Mouse (Mus musculus) small intestine, adult 2 months (tissue): ENCODE data around the gene Krtap13. TPM values are rescaled to one million over a fixed set of nuclear protein-coding genes. Genes with fewer than 3 reads are reported as not detected.

ENCODE experiments used
- H3K27ac ChIP-seq: fragments of 200-500 bp; 2 replicates; pipeline ENCODE4 v1.5.1; 2012; ENCODE audit warnings: low read depth, low read length, control low read depth, inconsistent platforms; ENCODE audit not compliant: insufficient read depth
- H3K27me3 ChIP-seq: fragments of 200-500 bp; 2 replicates; pipeline ENCODE4 v1.6.1; 2012; ENCODE audit warnings: mild to moderate bottlenecking, moderate library complexity, low read length, inconsistent platforms; ENCODE audit not compliant: control insufficient read depth, insufficient read depth
- H3K36me3 ChIP-seq: fragments of 200-500 bp; 2 replicates; pipeline ENCODE4 v1.6.1; 2012; ENCODE audit warnings: mild to moderate bottlenecking, low read length, control low read depth, inconsistent platforms; ENCODE audit not compliant: control insufficient read depth, insufficient read depth
- H3K4me1 ChIP-seq: fragments of 200-500 bp; 2 replicates; pipeline ENCODE4 v1.6.1; 2012; ENCODE audit warnings: low read length, inconsistent platforms, mixed read lengths; ENCODE audit not compliant: control insufficient read depth, insufficient read depth, insufficient read length
- H3K4me3 ChIP-seq: fragments of 200-500 bp; 2 replicates; pipeline ENCODE4 v1.5.1; 2012; ENCODE audit warnings: low read depth, mild to moderate bottlenecking, control low read depth, inconsistent platforms, low read length, moderate library complexity
- CTCF ChIP-seq: fragments of 200-500 bp; IDR thresholded peaks from 2 replicates; pipeline ENCODE4 v1.5.1; 2012; ENCODE audit warnings: low read depth, mild to moderate bottlenecking, control low read depth, inconsistent platforms, low read length, moderate library complexity, mixed read lengths; ENCODE audit not compliant: insufficient replicate concordance, insufficient read length; ENCODE audit errors: extremely low read depth
- POLR2A ChIP-seq: fragments of 200-500 bp; IDR thresholded peaks from 2 replicates; pipeline ENCODE4 v1.6.1; 2012; ENCODE audit warnings: low read depth, mild to moderate bottlenecking, control low read depth, inconsistent platforms, low read length, moderate library complexity
- WGBS: fragments of 180-500 bp; shearing (Covaris S2); methylation state at CpG from one replicate; pipeline ENCODE4 v1.1.7; 2018; 5-methylcytosine and 5-hydroxymethylcytosine counted together
- polyA plus RNA-seq: library from polyadenylated mRNA; depleted of rRNA; stranded (reverse); fragments of >200 nt; gene quantifications from 2 replicates; pipeline ENCODE4 v1.2.3, GENCODE M21; 2012; rRNA removed

Gene Krtap13
- polyA plus RNA-seq, 1 experiment: not detected

GRCm38 (mm10) chr16:88728812-88729275 lies 22.6 kb downstream of the Krtap13 start, which contains the start of gene Krtap13-1:
Krtap13-1 (plus strand) TSS chr16:88728862.
- no peak within 1 kb of the TSS for H3K27ac ChIP-seq
- TF ChIP-seq POLR2A (no peak), CTCF (no peak)
- WGBS: 80% methylated on average over 4 of the region's 4 CpGs
- H3K4me3 ChIP-seq: no peak within 1 kb of the TSS
- no peaks in the 10 kb centered on the region for H3K36me3 ChIP-seq
- no peaks in the 10 kb centered on the region for H3K27me3 ChIP-seq
- no peaks in the 10 kb centered on the region for H3K4me1 ChIP-seq

- WGBS: 36% methylated on average over 1 of the region's 1 CpGs
- H3K4me1 ChIP-seq: no peaks in the 10 kb centered on the region
Observed at GRCm38 (mm10) chr16:88720031-88720430, 31.4 kb downstream of the Krtap13 start.

GRCm38 (mm10) chr16:88716549-88716948 lies 34.9 kb downstream of the Krtap13 start:
- no peaks in the 10 kb centered on the region for H3K4me1 ChIP-seq
- no peaks in the 10 kb centered on the region for H3K36me3 ChIP-seq
- H3K27ac ChIP-seq: no peak overlapping the region
- no peaks in the 10 kb centered on the region for H3K27me3 ChIP-seq
- TF ChIP-seq POLR2A (no peak), CTCF (no peak)
- no peak overlapping the region for H3K4me3 ChIP-seq

More at GRCm38 (mm10) chr16:88720031-88720430, 31.4 kb downstream of the Krtap13 start:
- H3K36me3 ChIP-seq: no peaks in the 10 kb centered on the region
- H3K4me3 ChIP-seq: no peak overlapping the region
- no peak overlapping the region for H3K27ac ChIP-seq
- no peaks in the 10 kb centered on the region for H3K27me3 ChIP-seq
- no peak for TF ChIP-seq CTCF
- TF ChIP-seq POLR2A: no peak

GRCm38 (mm10) chr16:88711245-88711644 lies 40.2 kb downstream of the Krtap13 start:
- Histone ChIP-seq H3K36me3 (no peaks in the 10 kb centered on the region), H3K27ac (0 out of 2 replicates have a peak overlapping the region, but pooled peaks have one; percentile 12), H3K4me3 (no peak overlapping the region), H3K27me3 (no peaks in the 10 kb centered on the region), H3K4me1 (peaks cover 7% of the 10 kb centered on the region; the same call in 1 of the 2 replicates)
- 53% methylated on average over 6 of the region's 6 CpGs for WGBS
- no peak for TF ChIP-seq POLR2A
- peak; percentile 28; the same call in 1 of the 2 replicates for TF ChIP-seq CTCF

GRCm38 (mm10) chr16:88710757-88711156 lies 40.7 kb downstream of the Krtap13 start:
- TF ChIP-seq POLR2A (no peak), CTCF (no peak)

GRCm38 (mm10) chr16:88707496-88708012 lies 43.9 kb downstream of the Krtap13 start, which contains the start of gene 2310061N02Rik:
2310061N02Rik (minus strand) TSS chr16:88707962.
- 84% methylated on average over 10 of the region's 10 CpGs for WGBS
- peaks cover 7% of the 10 kb centered on the region; the same call in 1 of the 2 replicates for H3K4me1 ChIP-seq
- H3K27me3 ChIP-seq: no peaks in the 10 kb centered on the region
- no peak within 1 kb of the TSS for H3K4me3 ChIP-seq
- H3K36me3 ChIP-seq: no peaks in the 10 kb centered on the region
- no peak for TF ChIP-seq POLR2A
- no peak for TF ChIP-seq CTCF
- H3K27ac ChIP-seq: no peak within 1 kb of the TSS

More at GRCm38 (mm10) chr16:88710757-88711156, 40.7 kb downstream of the Krtap13 start:
- WGBS: 14% methylated on average over 4 of the region's 4 CpGs
- H3K27ac ChIP-seq: peak overlapping the region; percentile 12; the same call in 1 of the 2 replicates
- no peaks in the 10 kb centered on the region for H3K36me3 ChIP-seq
- H3K4me3 ChIP-seq: no peak overlapping the region
- H3K27me3 ChIP-seq: no peaks in the 10 kb centered on the region
- H3K4me1 ChIP-seq: peaks cover 7% of the 10 kb centered on the region; the same call in 1 of the 2 replicates

- Histone ChIP-seq H3K27ac (no peak overlapping the region), H3K4me1 (0 out of 2 replicates have a peak, but pooled peaks cover 2% of the 10 kb centered on the region), H3K4me3 (no peak overlapping the region), H3K36me3 (no peaks in the 10 kb centered on the region), H3K27me3 (no peaks in the 10 kb centered on the region)
- WGBS: 18% methylated on average over 4 of the region's 4 CpGs
- no peak for TF ChIP-seq CTCF
- TF ChIP-seq POLR2A: no peak
Observed at GRCm38 (mm10) chr16:88701072-88701864, 50.2 kb downstream of the Krtap13 start.

Other genes starting within 250 kb of the Krtap13 start
- gene Cldn17, start 244.7 kb downstream of the Krtap13 start, polyA plus RNA-seq: not detected in 2 replicates
- gene Cldn8, start 188.5 kb downstream of the Krtap13 start, polyA plus RNA-seq: 0.39 and 0.55 TPM in 2 replicates
- not detected in 2 replicates for gene Krtap24-1, start 139.4 kb downstream of the Krtap13 start, polyA plus RNA-seq
- not detected in 2 replicates for gene 2310079G19Rik, start 124.0 kb downstream of the Krtap13 start, polyA plus RNA-seq
- gene Krtap26-1, start 103.8 kb downstream of the Krtap13 start, polyA plus RNA-seq: not detected in 2 replicates
- gene Krtap27-1, start 80.0 kb downstream of the Krtap13 start, polyA plus RNA-seq: not detected in 2 replicates
- gene 2310061N02Rik, start 43.7 kb downstream of the Krtap13 start, polyA plus RNA-seq: not detected in 2 replicates
- not detected in 2 replicates for gene Krtap13-1, start 22.8 kb downstream of the Krtap13 start, polyA plus RNA-seq
- gene 2310034C09Rik, start 7.2 kb upstream of the Krtap13 start, polyA plus RNA-seq: not detected in 2 replicates
- not detected in 2 replicates for gene 2310057N15Rik, start 22.6 kb upstream of the Krtap13 start, polyA plus RNA-seq
- not detected in 2 replicates for gene Gm5965, start 26.3 kb upstream of the Krtap13 start, polyA plus RNA-seq
- gene Gm20741, start 60.6 kb upstream of the Krtap13 start, polyA plus RNA-seq: not detected in 2 replicates
- gene Krtap15, start 68.6 kb upstream of the Krtap13 start, polyA plus RNA-seq: not detected in 2 replicates
- not detected in 2 replicates for gene Krtap14, start 74.5 kb upstream of the Krtap13 start, polyA plus RNA-seq
- gene Krtap19-1, start 117.8 kb upstream of the Krtap13 start, polyA plus RNA-seq: not detected in 2 replicates
- not detected in 2 replicates for gene Krtap19-2, start 122.6 kb upstream of the Krtap13 start, polyA plus RNA-seq
- not detected in 2 replicates for gene Krtap19-3, start 126.4 kb upstream of the Krtap13 start, polyA plus RNA-seq
- gene Krtap19-4, start 133.5 kb upstream of the Krtap13 start, polyA plus RNA-seq: not detected in 2 replicates
- gene Krtap19-5, start 144.8 kb upstream of the Krtap13 start, polyA plus RNA-seq: not detected in 2 replicates
- gene Krtap19-9b, start 180.6 kb upstream of the Krtap13 start, polyA plus RNA-seq: not detected in 2 replicates
- gene Krtap16-3, start 211.2 kb upstream of the Krtap13 start, polyA plus RNA-seq: not detected in 2 replicates